Mouse (Mus musculus) bone marrow macrophage, adult 2 months (primary cell): ENCODE results near the gene Hmcn2. TPM values are rescaled to one million over a fixed set of nuclear protein-coding genes. Genes with fewer than 3 reads are reported as not detected.

Source experiments
- H3K27ac ChIP-seq: 2 replicates; pipeline ENCODE4 v1.5.1; 2012; ENCODE audit warnings: low read depth, low read length; ENCODE audit not compliant: insufficient read depth
- H3K4me1 ChIP-seq: 2 replicates; pipeline ENCODE4 v1.6.1; 2012; ENCODE audit warnings: low read length; ENCODE audit not compliant: control insufficient read depth, insufficient read depth
- H3K4me3 ChIP-seq: 2 replicates; pipeline ENCODE4 v1.5.1; 2012; ENCODE audit warnings: mild to moderate bottlenecking, low read length, moderate library complexity; ENCODE audit not compliant: insufficient read depth
- CTCF ChIP-seq: IDR thresholded peaks from 2 replicates; pipeline ENCODE4 v1.5.1; 2012; ENCODE audit warnings: low read depth, mild to moderate bottlenecking, low read length, moderate library complexity
- POLR2A ChIP-seq: IDR thresholded peaks from 2 replicates; pipeline ENCODE4 v1.6.1; 2012; ENCODE audit warnings: mild to moderate bottlenecking, low read depth, low read length, borderline replicate concordance
- polyA plus RNA-seq: library from polyadenylated mRNA; stranded (reverse); fragments of >200 nt; gene quantifications from 2 replicates; pipeline ENCODE4 v1.2.4, GENCODE M21; 2012; ENCODE audit not compliant: missing spikeins, insufficient read depth, insufficient read length

Gene Hmcn2
- polyA plus RNA-seq, 1 experiment: not detected

- TF ChIP-seq CTCF (peak; percentile 80), POLR2A (no peak)
- Histone ChIP-seq H3K4me3 (no peak overlapping the region), H3K27ac (no peak overlapping the region), H3K4me1 (no peaks in the 10 kb centered on the region)
Measured at GRCm38 (mm10) chr2:31484187-31484586, 170.0 kb downstream of the Hmcn2 start.

GRCm38 (mm10) chr2:31489166-31489565 is 175.0 kb downstream of the Hmcn2 start:
- TF ChIP-seq POLR2A: no peak
- no peak for TF ChIP-seq CTCF
- H3K27ac ChIP-seq: no peak overlapping the region
- no peak overlapping the region for H3K4me3 ChIP-seq
- no peaks in the 10 kb centered on the region for H3K4me1 ChIP-seq

- Histone ChIP-seq H3K4me1 (no peaks in the 10 kb centered on the region), H3K4me3 (no peak overlapping the region), H3K27ac (no peak overlapping the region)
- no peak for TF ChIP-seq CTCF
- TF ChIP-seq POLR2A: no peak
Measured at GRCm38 (mm10) chr2:31490556-31490955, 176.3 kb downstream of the Hmcn2 start.

- H3K27ac ChIP-seq: no peak overlapping the region
- H3K4me3 ChIP-seq: no peak overlapping the region
- TF ChIP-seq CTCF: no peak
- no peak for TF ChIP-seq POLR2A
- H3K4me1 ChIP-seq: no peaks in the 10 kb centered on the region
Measured at GRCm38 (mm10) chr2:31492308-31492707, 178.1 kb downstream of the Hmcn2 start.

- TF ChIP-seq POLR2A (no peak), CTCF (no peak)
- Histone ChIP-seq H3K4me3 (no peak overlapping the region), H3K4me1 (no peaks in the 10 kb centered on the region), H3K27ac (no peak overlapping the region)
Measured at GRCm38 (mm10) chr2:31493243-31493642, 179.0 kb downstream of the Hmcn2 start.

GRCm38 (mm10) chr2:31494315-31494714 is 180.1 kb downstream of the Hmcn2 start:
- Histone ChIP-seq H3K4me1 (no peaks in the 10 kb centered on the region), H3K27ac (no peak overlapping the region), H3K4me3 (no peak overlapping the region)
- TF ChIP-seq POLR2A (no peak), CTCF (no peak)

GRCm38 (mm10) chr2:31495046-31495476 is 180.8 kb downstream of the Hmcn2 start:
- Histone ChIP-seq H3K4me1 (no peaks in the 10 kb centered on the region), H3K4me3 (no peak overlapping the region), H3K27ac (no peak overlapping the region)
- TF ChIP-seq POLR2A (no peak), CTCF (no peak)

- Histone ChIP-seq H3K4me1 (no peaks in the 10 kb centered on the region), H3K27ac (no peak overlapping the region), H3K4me3 (no peak overlapping the region)
- TF ChIP-seq CTCF (no peak), POLR2A (no peak)
Measured at GRCm38 (mm10) chr2:31496141-31496540, 181.9 kb downstream of the Hmcn2 start.

- H3K4me1 ChIP-seq: no peaks in the 10 kb centered on the region
- TF ChIP-seq CTCF (no peak), POLR2A (no peak)
- no peak overlapping the region for H3K4me3 ChIP-seq
- no peak overlapping the region for H3K27ac ChIP-seq
Measured at GRCm38 (mm10) chr2:31497113-31497512, 182.9 kb downstream of the Hmcn2 start.

GRCm38 (mm10) chr2:31497635-31498034 is 183.4 kb downstream of the Hmcn2 start:
- TF ChIP-seq CTCF (no peak), POLR2A (no peak)
- no peak overlapping the region for H3K27ac ChIP-seq
- no peaks in the 10 kb centered on the region for H3K4me1 ChIP-seq

GRCm38 (mm10) chr2:31499327-31500291 is 185.4 kb downstream of the Hmcn2 start:
- Histone ChIP-seq H3K4me1 (no peaks in the 10 kb centered on the region), H3K4me3 (no peak overlapping the region), H3K27ac (no peak overlapping the region)
- TF ChIP-seq CTCF (no peak), POLR2A (no peak)

More at GRCm38 (mm10) chr2:31497635-31498034, 183.4 kb downstream of the Hmcn2 start:
- H3K4me3 ChIP-seq: no peak overlapping the region
